Mouse (Mus musculus): ENCODE measurements around the gene Akap6. TPM values are rescaled to one million over a fixed set of nuclear protein-coding genes. Genes with fewer than 3 reads are reported as not detected.
A peak's percentile ranks its signal among the peaks of the same experiment; 100 is the strongest.
"Not testable (repeated sequence)": the region's sequence is repeated elsewhere in the genome, so short reads cannot be mapped to it uniquely, and the experiment has no call there.

Gene Akap6
- polyA plus RNA-seq, 1 experiment from 2014 or later, result 27.2 TPM

DNA sequence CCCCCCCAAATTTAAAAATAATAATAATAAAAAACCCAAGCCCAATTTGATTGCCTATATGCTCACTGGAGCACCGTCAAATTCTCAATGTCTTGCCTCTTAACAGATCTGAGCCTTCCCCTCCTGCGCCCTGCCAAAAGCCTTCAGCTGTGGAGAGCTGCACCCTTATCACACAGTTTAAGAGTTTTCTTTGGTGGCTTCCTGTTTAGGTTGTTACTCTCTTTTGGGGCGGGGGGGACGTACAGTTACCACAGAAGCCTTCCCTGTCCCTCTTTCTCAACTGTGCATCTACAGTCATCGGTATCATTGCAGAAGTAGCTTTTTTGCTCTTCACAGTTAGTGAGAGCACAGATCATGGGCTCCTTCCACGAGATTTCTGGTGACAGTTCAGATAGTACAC lies 19.2 kb downstream of the Akap6 start:
- WGBS, result 87% methylated on average over 6 of the region's 6 CpGs
- Histone ChIP-seq H3K27me3 (no peaks in the 10 kb centered on the region), H3K4me1 (replicated peaks) (0 out of 2 replicates have a peak, but pooled peaks cover 4% of the 10 kb centered on the region), H3K9ac (no peak overlapping the region), H3K4me2 (no peak overlapping the region), H3K9me3 (no peaks in the 10 kb centered on the region), H3K4me3 (no peak overlapping the region), H3K27ac (replicated peaks) (no peak overlapping the region), H3K36me3 (peaks cover 19% of the 10 kb centered on the region; the same call in 1 of the 2 replicates)
- no peak for ATAC-seq (ENCODE audit: low read depth)

GRCm38 (mm10) chr12:52719232-52719631 lies 20.0 kb downstream of the Akap6 start:
- Histone ChIP-seq H3K4me3 (no peak overlapping the region), H3K9ac (no peak overlapping the region), H3K27ac (replicated peaks) (no peak overlapping the region), H3K4me2 (no peak overlapping the region), H3K27me3 (no peaks in the 10 kb centered on the region), H3K36me3 (peaks cover 19% of the 10 kb centered on the region; the same call in 1 of the 2 replicates), H3K9me3 (no peaks in the 10 kb centered on the region), H3K4me1 (replicated peaks) (0 out of 2 replicates have a peak, but pooled peaks cover 7% of the 10 kb centered on the region)
- WGBS, result 89% methylated on average over 9 of the region's 9 CpGs
- ATAC-seq (ENCODE audit: low read depth), result no peak

DNA sequence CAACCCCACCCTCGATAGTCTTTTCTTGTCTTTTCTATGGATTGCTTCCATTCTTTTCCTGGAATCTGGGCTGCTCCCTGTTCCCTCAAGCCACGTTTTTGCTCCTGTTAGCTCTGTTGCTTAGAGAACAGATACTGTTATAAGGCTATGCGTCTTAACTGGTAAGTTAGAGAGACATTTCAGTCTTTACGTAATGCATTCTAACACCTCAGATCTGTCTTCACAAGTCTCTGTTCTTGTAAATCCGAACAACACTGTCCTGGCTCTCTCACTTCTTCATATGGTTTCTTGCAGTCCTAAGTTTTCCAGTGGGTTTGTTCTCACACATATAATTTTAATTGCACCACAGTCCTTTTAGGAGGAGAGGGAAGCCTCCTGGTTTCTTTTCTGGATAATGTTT lies 20.5 kb downstream of the Akap6 start:
- peaks cover 17% of the 10 kb centered on the region; the same call in 1 of the 2 replicates for H3K36me3 ChIP-seq
- H3K9ac ChIP-seq, result no peak overlapping the region
- no peak overlapping the region for H3K27ac ChIP-seq (replicated peaks)
- H3K27me3 ChIP-seq, result no peaks in the 10 kb centered on the region
- H3K4me3 ChIP-seq, result no peak overlapping the region
- 89% methylated on average over 5 of the region's 5 CpGs for WGBS
- no peak overlapping the region for H3K4me2 ChIP-seq
- ATAC-seq (ENCODE audit: low read depth), result no peak
- 0 out of 2 replicates have a peak, but pooled peaks cover 7% of the 10 kb centered on the region for H3K4me1 ChIP-seq (replicated peaks)
- H3K9me3 ChIP-seq, result no peaks in the 10 kb centered on the region

GRCm38 (mm10) chr12:52724039-52724615 lies 24.9 kb downstream of the Akap6 start:
- not testable (repeated sequence) for H3K9ac ChIP-seq; ATAC-seq (ENCODE audit: low read depth); H3K4me3 ChIP-seq; H3K4me2 ChIP-seq; H3K36me3 ChIP-seq; H3K27me3 ChIP-seq; H3K27ac ChIP-seq (replicated peaks); H3K9me3 ChIP-seq
- H3K4me1 ChIP-seq (replicated peaks), result peaks cover 15% of the 10 kb centered on the region
- 61% methylated on average over 3 of the region's 3 CpGs for WGBS

- Histone ChIP-seq H3K27me3 (no peaks in the 10 kb centered on the region), H3K4me2 (no peak overlapping the region), H3K4me1 (replicated peaks) (peaks cover 10% of the 10 kb centered on the region), H3K27ac (replicated peaks) (peak overlapping the region; percentile 24; the same call in 1 of the 2 replicates), H3K4me3 (no peak overlapping the region), H3K9me3 (no peaks in the 10 kb centered on the region), H3K9ac (no peak overlapping the region), H3K36me3 (0 out of 2 replicates have a peak, but pooled peaks cover 4% of the 10 kb centered on the region)
- 61% methylated on average over 10 of the region's 10 CpGs for WGBS
- no peak for ATAC-seq (ENCODE audit: low read depth)
These were observed 27.4 kb downstream of the Akap6 start for GRCm38 (mm10) chr12:52726434-52727231.

DNA sequence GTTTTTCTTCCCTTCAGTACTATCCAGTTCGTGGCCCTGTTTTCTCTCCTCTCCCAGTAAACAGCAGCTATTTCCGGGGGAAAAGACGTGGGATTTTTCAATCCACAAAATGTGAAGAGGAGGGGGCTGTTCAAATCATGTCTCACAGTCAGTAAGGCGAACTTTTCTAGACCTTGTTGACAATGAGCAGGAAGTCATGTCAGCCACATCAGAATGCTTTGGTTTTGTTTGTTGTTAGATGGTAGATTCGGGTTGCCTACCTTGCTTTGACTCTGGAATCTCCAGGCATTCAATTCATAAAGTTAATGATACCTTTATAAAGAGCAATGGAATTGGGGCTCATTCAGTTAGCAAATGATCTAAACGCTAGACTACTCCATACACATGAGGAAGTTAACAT lies 30.2 kb downstream of the Akap6 start:
- Histone ChIP-seq H3K4me3 (no peak overlapping the region), H3K27ac (replicated peaks) (no peak overlapping the region), H3K27me3 (no peaks in the 10 kb centered on the region), H3K9me3 (no peaks in the 10 kb centered on the region), H3K36me3 (0 out of 2 replicates have a peak, but pooled peaks cover 4% of the 10 kb centered on the region), H3K4me2 (no peak overlapping the region), H3K9ac (no peak overlapping the region), H3K4me1 (replicated peaks) (peaks cover 7% of the 10 kb centered on the region)
- 84% methylated on average over 6 of the region's 6 CpGs for WGBS
- no peak for ATAC-seq (ENCODE audit: low read depth)

GRCm38 (mm10) chr12:52735161-52735560 lies 36.0 kb downstream of the Akap6 start:
- not testable (repeated sequence) for H3K27me3 ChIP-seq; H3K9me3 ChIP-seq; H3K4me2 ChIP-seq; ATAC-seq (ENCODE audit: low read depth); H3K4me1 ChIP-seq (replicated peaks); H3K36me3 ChIP-seq; H3K27ac ChIP-seq (replicated peaks); H3K4me3 ChIP-seq; H3K9ac ChIP-seq
- WGBS, result 89% methylated on average over 8 of the region's 11 CpGs

GRCm38 (mm10) chr12:52737151-52737550 lies 38.0 kb downstream of the Akap6 start:
- Histone ChIP-seq H3K9ac (no peak overlapping the region), H3K4me2 (no peak overlapping the region), H3K27ac (replicated peaks) (no peak overlapping the region), H3K36me3 (peaks cover 6% of the 10 kb centered on the region; the same call in 1 of the 2 replicates), H3K4me3 (no peak overlapping the region), H3K27me3 (no peaks in the 10 kb centered on the region), H3K4me1 (replicated peaks) (peaks cover 7% of the 10 kb centered on the region), H3K9me3 (no peaks in the 10 kb centered on the region)
- ATAC-seq (ENCODE audit: low read depth), result no peak
- WGBS, result 91% methylated on average over 1 of the region's 1 CpGs

- WGBS, result 80% methylated on average over 3 of the region's 3 CpGs
These were observed 40.1 kb downstream of the Akap6 start for GRCm38 (mm10) chr12:52739326-52739725.

GRCm38 (mm10) chr12:52741801-52742200 lies 42.6 kb downstream of the Akap6 start:
- peaks cover 15% of the 10 kb centered on the region for H3K4me1 ChIP-seq (replicated peaks)
- H3K4me3 ChIP-seq, result no peak overlapping the region
- H3K9ac ChIP-seq, result no peak overlapping the region
- ATAC-seq (ENCODE audit: low read depth), result no peak
- 91% methylated on average over 5 of the region's 5 CpGs for WGBS
- H3K27ac ChIP-seq (replicated peaks), result no peak overlapping the region
- no peaks in the 10 kb centered on the region for H3K27me3 ChIP-seq
- no peaks in the 10 kb centered on the region; the same call in 1 of the 2 replicates for H3K36me3 ChIP-seq
- H3K4me2 ChIP-seq, result no peak overlapping the region
- no peaks in the 10 kb centered on the region for H3K9me3 ChIP-seq

More at GRCm38 (mm10) chr12:52739326-52739725, 40.1 kb downstream of the Akap6 start:
- H3K27ac ChIP-seq (replicated peaks), result no peak overlapping the region
- ATAC-seq (ENCODE audit: low read depth), result no peak
- no peaks in the 10 kb centered on the region for H3K27me3 ChIP-seq
- H3K4me2 ChIP-seq, result no peak overlapping the region
- H3K36me3 ChIP-seq, result peaks cover 6% of the 10 kb centered on the region; the same call in 1 of the 2 replicates
- no peak overlapping the region for H3K4me3 ChIP-seq
- peaks cover 13% of the 10 kb centered on the region for H3K4me1 ChIP-seq (replicated peaks)
- no peaks in the 10 kb centered on the region for H3K9me3 ChIP-seq
- H3K9ac ChIP-seq, result no peak overlapping the region

DNA sequence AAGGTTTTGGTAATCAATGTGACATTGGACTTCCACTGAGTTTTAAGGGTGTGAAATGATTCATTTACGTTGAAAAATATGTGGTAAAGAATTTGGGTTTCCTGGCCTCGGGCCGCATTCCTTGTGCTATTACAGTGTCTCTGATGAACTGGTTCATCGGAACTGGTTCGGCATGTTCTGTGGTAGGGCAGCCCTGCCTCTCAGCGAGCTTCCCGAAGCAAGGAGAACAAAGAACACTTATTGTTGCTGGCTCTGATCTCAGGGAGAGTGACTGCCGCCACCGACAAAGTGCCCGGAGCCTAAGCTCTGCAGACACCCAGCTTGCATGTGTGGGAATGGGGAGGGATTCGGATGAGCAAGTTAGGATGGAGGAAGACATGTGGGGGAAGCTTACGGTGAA lies 50.8 kb downstream of the Akap6 start:
- Histone ChIP-seq H3K27me3 (no peaks in the 10 kb centered on the region), H3K36me3 (no peaks in the 10 kb centered on the region), H3K4me3 (no peak overlapping the region), H3K9me3 (no peaks in the 10 kb centered on the region), H3K27ac (replicated peaks) (no peak overlapping the region), H3K9ac (no peak overlapping the region), H3K4me1 (replicated peaks) (peaks cover 16% of the 10 kb centered on the region), H3K4me2 (no peak overlapping the region)
- no peak for ATAC-seq (ENCODE audit: low read depth)
- 47% methylated on average over 12 of the region's 12 CpGs for WGBS

DNA sequence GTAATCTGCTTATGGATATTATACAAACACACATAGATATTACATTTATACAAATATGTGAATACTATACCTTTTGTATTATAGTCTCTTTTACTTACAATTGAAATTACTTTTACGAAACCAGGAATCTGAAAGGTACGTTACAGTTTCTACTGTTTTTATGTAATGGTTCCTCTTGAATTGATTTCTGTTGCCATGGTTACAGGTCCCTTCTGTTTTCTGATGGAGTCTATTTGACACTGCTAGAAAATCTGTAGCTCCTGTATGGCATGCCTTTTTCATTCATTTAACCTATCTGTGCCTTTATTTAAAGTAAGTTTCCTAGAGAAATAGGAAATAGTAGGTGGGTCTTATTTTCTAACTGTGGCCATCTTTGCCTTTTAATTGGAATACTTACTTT lies 56.5 kb downstream of the Akap6 start:
- no peaks in the 10 kb centered on the region for H3K9me3 ChIP-seq
- H3K27ac ChIP-seq (replicated peaks), result no peak overlapping the region
- H3K36me3 ChIP-seq, result no peaks in the 10 kb centered on the region
- no peak for ATAC-seq (ENCODE audit: low read depth)
- WGBS, result 64% methylated on average over 2 of the region's 2 CpGs
- no peak overlapping the region for H3K9ac ChIP-seq
- no peak overlapping the region for H3K4me2 ChIP-seq
- H3K4me3 ChIP-seq, result no peak overlapping the region
- peaks cover 27% of the 10 kb centered on the region for H3K4me1 ChIP-seq (replicated peaks)
- H3K27me3 ChIP-seq, result no peaks in the 10 kb centered on the region
